Mouse (Mus musculus) hindbrain, embryonic 15.5 days (tissue): ENCODE measurements around the gene Kcnq1. TPM values are rescaled to one million over a fixed set of nuclear protein-coding genes. Genes with fewer than 3 reads are reported as not detected.

Experiments used
- ATAC-seq: fragments of 200-750 bp; cut with Nextera tagmentation; 2 replicates; pipeline ENCODE4 v1.8.0; 2017; ENCODE audit warnings: low read depth, moderate number of reproducible peaks, moderate TSS enrichment; ENCODE audit not compliant: low FRiP score
- H3K27ac ChIP-seq: fragments of 300-500 bp; sonication (generic); replicated peaks from 2 replicates; pipeline ENCODE4 v1.5.1; 2015; ENCODE audit warnings: mild to moderate bottlenecking, inconsistent platforms
- H3K27me3 ChIP-seq: fragments of 300-500 bp; sonication (generic); 2 replicates; pipeline ENCODE4 v1.6.1; 2015; ENCODE audit warnings: control low read depth, inconsistent platforms
- H3K36me3 ChIP-seq: fragments of 300-500 bp; sonication (generic); 2 replicates; pipeline ENCODE4 v1.6.1; 2015; ENCODE audit warnings: control low read depth, inconsistent platforms
- H3K4me1 ChIP-seq: fragments of 300-500 bp; sonication (generic); replicated peaks from 2 replicates; pipeline ENCODE4 v1.6.1; 2015; ENCODE audit warnings: control low read depth, inconsistent platforms
- H3K4me2 ChIP-seq: fragments of 300-500 bp; sonication (generic); 2 replicates; pipeline ENCODE4 v1.6.1; 2015; ENCODE audit warnings: moderate library complexity, mild to moderate bottlenecking, inconsistent platforms
- H3K4me3 ChIP-seq: fragments of 300-500 bp; sonication (generic); 2 replicates; pipeline ENCODE4 v1.5.1; 2015; ENCODE audit warnings: mild to moderate bottlenecking, inconsistent platforms
- H3K9ac ChIP-seq: fragments of 300-500 bp; sonication (generic); 2 replicates; pipeline ENCODE4 v1.6.1; 2015; ENCODE audit warnings: inconsistent platforms
- H3K9me3 ChIP-seq: fragments of 300-500 bp; sonication (generic); 2 replicates; pipeline ENCODE4 v1.6.1; 2016; ENCODE audit warnings: control low read depth, inconsistent platforms
- WGBS: fragments of 180-500 bp; shearing (Covaris S2); methylation state at CpG from one replicate; pipeline ENCODE4 v1.1.7; 2015; 5-methylcytosine and 5-hydroxymethylcytosine counted together
- polyA plus RNA-seq: library from polyadenylated mRNA; unstranded; fragments of >200 nt; fragmentation: Nextera tagmentation; extraction: Ambion mirVana; gene quantifications from 2 replicates; pipeline ENCODE4 v1.2.1, GENCODE M21; 2015

Gene Kcnq1
- polyA plus RNA-seq, 1 experiment from 2014 or later = 1.1 TPM

GRCm38 (mm10) chr7:143190911-143191310 lies 84.7 kb downstream of the Kcnq1 start:
- Histone ChIP-seq H3K9ac (no peak overlapping the region), H3K4me1 (no peaks in the 10 kb centered on the region), H3K27me3 (no peaks in the 10 kb centered on the region), H3K9me3 (no peaks in the 10 kb centered on the region), H3K36me3 (no peaks in the 10 kb centered on the region), H3K27ac (no peak overlapping the region), H3K4me2 (no peak overlapping the region), H3K4me3 (no peak overlapping the region)
- 83% methylated on average over 5 of the region's 5 CpGs for WGBS
- ATAC-seq = no peak

- H3K27ac ChIP-seq = no peak overlapping the region
- no peak overlapping the region for H3K4me3 ChIP-seq
- WGBS = 94% methylated on average over 7 of the region's 7 CpGs
- no peaks in the 10 kb centered on the region for H3K36me3 ChIP-seq
- ATAC-seq = no peak
- no peaks in the 10 kb centered on the region for H3K9me3 ChIP-seq
- no peaks in the 10 kb centered on the region for H3K27me3 ChIP-seq
- H3K9ac ChIP-seq = no peak overlapping the region
- no peak overlapping the region for H3K4me2 ChIP-seq
- H3K4me1 ChIP-seq = no peaks in the 10 kb centered on the region
These were observed 86.2 kb downstream of the Kcnq1 start for GRCm38 (mm10) chr7:143192392-143192791.

GRCm38 (mm10) chr7:143194064-143194463 lies 87.9 kb downstream of the Kcnq1 start:
- H3K4me2 ChIP-seq = no peak overlapping the region
- WGBS = 96% methylated on average over 7 of the region's 7 CpGs
- H3K27ac ChIP-seq = no peak overlapping the region
- no peaks in the 10 kb centered on the region for H3K36me3 ChIP-seq
- no peak overlapping the region for H3K4me3 ChIP-seq
- no peaks in the 10 kb centered on the region for H3K27me3 ChIP-seq
- peaks cover 7% of the 10 kb centered on the region; the same call in 1 of the 2 replicates for H3K4me1 ChIP-seq
- H3K9me3 ChIP-seq = no peaks in the 10 kb centered on the region
- no peak overlapping the region for H3K9ac ChIP-seq
- ATAC-seq = no peak

GRCm38 (mm10) chr7:143197951-143198440 lies 91.8 kb downstream of the Kcnq1 start:
- H3K9me3 ChIP-seq = no peaks in the 10 kb centered on the region
- H3K27ac ChIP-seq = no peak overlapping the region
- peak; percentile 86 for ATAC-seq
- H3K4me3 ChIP-seq = no peak overlapping the region
- peaks cover 7% of the 10 kb centered on the region; the same call in 1 of the 2 replicates for H3K4me1 ChIP-seq
- H3K27me3 ChIP-seq = no peaks in the 10 kb centered on the region
- no peaks in the 10 kb centered on the region for H3K36me3 ChIP-seq
- no peak overlapping the region for H3K9ac ChIP-seq
- WGBS = 17% methylated on average over 15 of the region's 15 CpGs
- H3K4me2 ChIP-seq = peak overlapping the region; percentile 36

- WGBS = 30% methylated on average over 7 of the region's 7 CpGs
- ATAC-seq = peak; percentile 35; the same call in 1 of the 2 replicates
- H3K9ac ChIP-seq = no peak overlapping the region
- H3K27ac ChIP-seq = no peak overlapping the region
- no peaks in the 10 kb centered on the region for H3K9me3 ChIP-seq
- H3K4me1 ChIP-seq = peaks cover 7% of the 10 kb centered on the region; the same call in 1 of the 2 replicates
- H3K27me3 ChIP-seq = no peaks in the 10 kb centered on the region
- H3K4me2 ChIP-seq = peak overlapping the region; percentile 36
- no peaks in the 10 kb centered on the region for H3K36me3 ChIP-seq
- no peak overlapping the region for H3K4me3 ChIP-seq
These were observed 92.3 kb downstream of the Kcnq1 start for GRCm38 (mm10) chr7:143198443-143198842.

GRCm38 (mm10) chr7:143201255-143201654 lies 95.1 kb downstream of the Kcnq1 start:
- WGBS = 85% methylated on average over 2 of the region's 2 CpGs
- no peak overlapping the region for H3K9ac ChIP-seq

GRCm38 (mm10) chr7:143203897-143204296 lies 97.7 kb downstream of the Kcnq1 start:
- Histone ChIP-seq H3K4me3 (no peak overlapping the region), H3K9me3 (no peaks in the 10 kb centered on the region), H3K9ac (no peak overlapping the region), H3K27ac (no peak overlapping the region), H3K36me3 (no peaks in the 10 kb centered on the region), H3K4me2 (no peak overlapping the region), H3K27me3 (no peaks in the 10 kb centered on the region), H3K4me1 (no peaks in the 10 kb centered on the region)
- 95% methylated on average over 6 of the region's 6 CpGs for WGBS
- no peak for ATAC-seq

More at GRCm38 (mm10) chr7:143201255-143201654, 95.1 kb downstream of the Kcnq1 start:
- Histone ChIP-seq H3K27me3 (no peaks in the 10 kb centered on the region), H3K4me2 (no peak overlapping the region), H3K27ac (no peak overlapping the region), H3K4me3 (no peak overlapping the region), H3K4me1 (peaks cover 7% of the 10 kb centered on the region; the same call in 1 of the 2 replicates), H3K36me3 (no peaks in the 10 kb centered on the region), H3K9me3 (no peaks in the 10 kb centered on the region)
- ATAC-seq = no peak

GRCm38 (mm10) chr7:143207044-143207443 lies 100.9 kb downstream of the Kcnq1 start:
- no peaks in the 10 kb centered on the region for H3K9me3 ChIP-seq
- H3K4me3 ChIP-seq = no peak overlapping the region
- no peak overlapping the region for H3K27ac ChIP-seq
- no peak for ATAC-seq
- 62% methylated on average over 4 of the region's 4 CpGs for WGBS
- no peak overlapping the region for H3K9ac ChIP-seq
- no peaks in the 10 kb centered on the region for H3K27me3 ChIP-seq
- no peak overlapping the region for H3K4me2 ChIP-seq
- no peaks in the 10 kb centered on the region for H3K36me3 ChIP-seq
- H3K4me1 ChIP-seq = no peaks in the 10 kb centered on the region

GRCm38 (mm10) chr7:143210796-143211195 lies 104.6 kb downstream of the Kcnq1 start:
- Histone ChIP-seq H3K4me3 (no peak overlapping the region), H3K27ac (no peak overlapping the region)
- 74% methylated on average over 4 of the region's 4 CpGs for WGBS

GRCm38 (mm10) chr7:143251206-143251605 lies 145.0 kb downstream of the Kcnq1 start:
- no peak overlapping the region for H3K4me3 ChIP-seq
- H3K4me1 ChIP-seq = no peaks in the 10 kb centered on the region
- no peak overlapping the region for H3K9ac ChIP-seq
- no peaks in the 10 kb centered on the region for H3K27me3 ChIP-seq
- H3K9me3 ChIP-seq = peaks cover 10% of the 10 kb centered on the region; the same call in 1 of the 2 replicates
- H3K36me3 ChIP-seq = no peaks in the 10 kb centered on the region
- no peak for ATAC-seq
- no peak overlapping the region for H3K27ac ChIP-seq
- H3K4me2 ChIP-seq = no peak overlapping the region
- 86% methylated on average over 2 of the region's 2 CpGs for WGBS

More at GRCm38 (mm10) chr7:143210796-143211195, 104.6 kb downstream of the Kcnq1 start:
- Histone ChIP-seq H3K4me1 (no peaks in the 10 kb centered on the region), H3K36me3 (no peaks in the 10 kb centered on the region), H3K9me3 (no peaks in the 10 kb centered on the region), H3K27me3 (no peaks in the 10 kb centered on the region), H3K4me2 (no peak overlapping the region), H3K9ac (no peak overlapping the region)
- ATAC-seq = no peak

- 75% methylated on average over 6 of the region's 6 CpGs for WGBS
- ATAC-seq = no peak
These were observed 147.1 kb downstream of the Kcnq1 start for GRCm38 (mm10) chr7:143253126-143253871.

GRCm38 (mm10) chr7:143254901-143255300 lies 148.7 kb downstream of the Kcnq1 start:
- Histone ChIP-seq H3K4me1 (no peaks in the 10 kb centered on the region), H3K4me3 (no peak overlapping the region), H3K27me3 (no peaks in the 10 kb centered on the region), H3K27ac (no peak overlapping the region), H3K36me3 (no peaks in the 10 kb centered on the region), H3K9me3 (peaks cover 10% of the 10 kb centered on the region; the same call in 1 of the 2 replicates), H3K9ac (no peak overlapping the region), H3K4me2 (no peak overlapping the region)
- WGBS = 91% methylated on average over 2 of the region's 2 CpGs
- ATAC-seq = no peak

More at GRCm38 (mm10) chr7:143253126-143253871, 147.1 kb downstream of the Kcnq1 start:
- Histone ChIP-seq H3K27ac (no peak overlapping the region), H3K4me2 (no peak overlapping the region), H3K27me3 (no peaks in the 10 kb centered on the region), H3K4me3 (no peak overlapping the region), H3K9me3 (peaks cover 10% of the 10 kb centered on the region; the same call in 1 of the 2 replicates), H3K4me1 (no peaks in the 10 kb centered on the region), H3K36me3 (no peaks in the 10 kb centered on the region), H3K9ac (no peak overlapping the region)
